Mouse (Mus musculus): Measurements from ENCODE around the gene Plppr1.
"Not testable (repeated sequence)": the region's sequence is repeated elsewhere in the genome, so short reads cannot be mapped to it uniquely, and the experiment has no call there.

Gene Plppr1

DNA sequence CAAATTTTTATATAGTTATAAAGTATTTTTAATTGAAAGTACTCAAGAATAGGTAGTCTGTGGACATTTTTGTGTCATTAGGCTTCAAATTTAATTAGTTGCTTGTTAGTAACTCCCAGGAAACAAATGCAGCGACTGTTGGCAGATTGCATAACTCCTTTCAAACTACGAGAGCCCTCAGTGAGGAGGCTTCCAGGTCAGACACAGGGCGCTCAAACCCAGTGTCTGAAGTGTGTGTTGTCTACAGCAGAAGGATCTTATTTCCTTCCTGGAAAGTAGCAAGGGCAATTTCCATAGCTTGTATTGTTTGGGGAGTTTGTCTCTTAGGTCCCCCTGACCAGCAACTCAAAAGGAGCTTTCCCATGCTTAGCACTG is 173.9 kb downstream of the Plppr1 start:
- DNase-seq (ENCODE audit: low spot score) = no peak

GRCm38 (mm10) chr4:49238111-49238510 is 179.0 kb downstream of the Plppr1 start:
- no peak for DNase-seq (ENCODE audit: low spot score)

DNA sequence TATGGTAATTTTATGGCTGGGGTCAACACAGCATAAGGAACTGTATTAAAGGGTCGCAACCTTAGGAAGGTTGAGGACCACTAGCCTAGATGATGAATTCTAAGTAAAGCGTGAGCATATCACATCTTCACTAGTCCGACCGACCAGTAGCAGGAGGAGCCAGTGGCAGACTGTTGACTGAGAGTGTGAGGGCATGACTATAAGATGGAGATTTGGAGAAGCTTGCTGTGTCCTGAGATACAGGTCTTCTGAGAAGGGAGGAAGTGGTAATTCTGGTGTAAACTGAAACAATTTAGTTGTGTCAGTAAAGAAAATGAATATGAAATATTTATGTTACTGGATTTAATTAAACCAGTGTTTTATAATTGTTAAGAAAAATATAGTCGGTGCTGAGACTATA is 180.4 kb downstream of the Plppr1 start:
- DNase-seq (ENCODE audit: low spot score) = no peak

DNA sequence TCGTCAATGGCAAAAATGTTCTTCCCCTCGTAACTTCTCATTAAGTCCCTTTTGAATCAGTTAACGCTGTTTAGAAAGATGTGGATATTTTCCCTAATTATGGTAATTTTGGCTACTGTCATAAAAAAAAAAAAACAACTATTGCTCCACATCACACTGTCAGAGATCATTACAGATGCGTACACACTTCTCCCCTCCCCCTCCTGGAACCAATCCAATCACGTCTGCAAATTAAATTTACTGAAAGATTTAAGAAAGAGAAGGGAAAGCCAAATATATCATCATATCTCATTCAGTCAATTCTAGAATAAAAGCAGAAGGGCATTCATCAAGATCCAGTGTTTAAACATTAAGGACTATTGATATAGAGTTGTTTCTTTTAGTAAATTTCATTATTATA is 185.7 kb downstream of the Plppr1 start:
- no peak for DNase-seq (ENCODE audit: low spot score)

GRCm38 (mm10) chr4:49245274-49245673 is 186.2 kb downstream of the Plppr1 start:
- DNase-seq (ENCODE audit: low spot score) = no peak

DNA sequence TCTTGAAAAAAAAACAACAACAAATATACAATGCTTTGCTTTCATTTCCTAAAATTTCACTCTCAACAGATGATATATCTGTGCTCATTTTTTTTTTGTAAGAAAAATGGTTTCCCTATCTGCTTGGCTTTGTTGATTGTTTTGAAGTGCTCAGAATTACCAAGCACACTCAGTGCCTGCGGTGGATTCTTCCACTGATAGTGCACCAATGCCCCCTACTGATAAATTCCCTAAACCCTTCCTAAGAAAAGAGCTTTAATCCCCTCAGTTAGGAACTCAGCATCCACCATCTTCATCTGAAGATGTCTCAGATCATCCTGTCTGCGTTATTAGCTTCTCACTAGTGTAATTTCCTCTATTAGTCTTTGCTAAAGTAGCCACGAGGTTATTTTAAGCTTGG is 192.2 kb downstream of the Plppr1 start:
- DNase-seq (ENCODE audit: low spot score) = no peak

DNA sequence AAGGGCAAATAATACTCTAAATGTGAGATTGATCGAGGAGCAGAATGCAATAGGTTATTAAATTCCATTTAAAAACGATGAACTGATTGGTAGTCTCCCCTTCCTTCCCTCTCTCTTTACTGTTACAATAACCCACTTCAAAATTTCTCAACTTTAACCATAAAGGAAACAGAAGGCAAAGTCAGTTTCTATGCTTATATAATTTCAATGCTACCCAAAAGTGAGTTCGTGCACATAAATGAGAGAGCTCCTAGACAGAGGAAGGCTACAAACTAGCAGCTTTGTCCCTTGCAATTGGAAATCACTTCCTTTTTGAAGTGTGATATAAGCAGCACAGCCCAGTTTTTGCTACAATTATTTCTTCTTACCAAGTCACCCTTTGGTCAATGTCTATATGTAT is 193.1 kb downstream of the Plppr1 start:
- DNase-seq (ENCODE audit: low spot score) = no peak

DNA sequence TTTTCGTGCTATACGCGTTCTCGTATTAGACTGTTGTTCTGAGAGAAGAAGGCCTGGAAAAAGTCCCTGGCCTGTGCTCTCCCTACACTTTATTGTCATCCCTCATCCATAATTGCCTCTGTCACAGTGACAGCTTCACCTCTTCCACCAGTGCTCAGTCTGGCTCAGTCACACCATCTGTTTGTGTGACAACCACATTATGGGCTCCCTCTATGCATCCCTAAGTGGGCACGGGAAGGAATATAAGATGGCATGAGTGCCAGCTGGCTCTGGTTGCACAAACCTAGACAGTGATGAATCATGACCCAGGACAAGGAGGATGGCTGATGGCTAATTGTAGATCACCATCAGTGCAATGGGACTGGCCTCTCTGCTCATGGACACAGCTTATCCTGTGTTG is 219.4 kb downstream of the Plppr1 start:
- DNase-seq (ENCODE audit: low spot score) = no peak

DNA sequence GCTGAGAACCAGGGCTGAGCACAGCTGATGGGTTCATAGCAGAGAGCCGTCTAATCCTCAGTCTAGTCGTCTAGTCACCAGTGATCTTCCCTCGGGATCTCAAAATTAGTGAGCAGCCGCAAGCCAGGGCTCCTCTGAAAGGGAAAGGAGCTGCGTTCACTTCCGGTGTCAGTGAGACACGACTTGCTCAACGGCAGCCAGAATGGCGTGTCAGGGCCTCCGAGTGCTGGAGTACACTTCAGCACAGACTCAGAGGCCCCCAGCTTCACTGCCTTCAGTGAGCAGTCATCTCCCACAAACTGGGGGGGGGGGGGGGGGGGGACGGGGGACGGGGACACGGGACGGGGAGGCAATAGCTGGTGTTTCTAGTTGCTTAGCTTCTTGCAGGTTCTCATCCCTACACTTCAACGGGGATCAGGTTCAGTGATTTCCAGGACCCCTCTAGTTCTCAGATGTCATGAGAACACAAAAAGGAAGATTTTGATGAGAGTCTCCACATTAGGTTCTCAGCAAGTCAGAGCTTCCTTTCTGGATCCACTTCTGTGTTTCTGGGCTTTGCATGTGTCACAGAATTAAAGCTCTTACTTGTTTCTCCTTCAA is 225.7 kb downstream of the Plppr1 start:
- no peak for DNase-seq (ENCODE audit: low spot score)

DNA sequence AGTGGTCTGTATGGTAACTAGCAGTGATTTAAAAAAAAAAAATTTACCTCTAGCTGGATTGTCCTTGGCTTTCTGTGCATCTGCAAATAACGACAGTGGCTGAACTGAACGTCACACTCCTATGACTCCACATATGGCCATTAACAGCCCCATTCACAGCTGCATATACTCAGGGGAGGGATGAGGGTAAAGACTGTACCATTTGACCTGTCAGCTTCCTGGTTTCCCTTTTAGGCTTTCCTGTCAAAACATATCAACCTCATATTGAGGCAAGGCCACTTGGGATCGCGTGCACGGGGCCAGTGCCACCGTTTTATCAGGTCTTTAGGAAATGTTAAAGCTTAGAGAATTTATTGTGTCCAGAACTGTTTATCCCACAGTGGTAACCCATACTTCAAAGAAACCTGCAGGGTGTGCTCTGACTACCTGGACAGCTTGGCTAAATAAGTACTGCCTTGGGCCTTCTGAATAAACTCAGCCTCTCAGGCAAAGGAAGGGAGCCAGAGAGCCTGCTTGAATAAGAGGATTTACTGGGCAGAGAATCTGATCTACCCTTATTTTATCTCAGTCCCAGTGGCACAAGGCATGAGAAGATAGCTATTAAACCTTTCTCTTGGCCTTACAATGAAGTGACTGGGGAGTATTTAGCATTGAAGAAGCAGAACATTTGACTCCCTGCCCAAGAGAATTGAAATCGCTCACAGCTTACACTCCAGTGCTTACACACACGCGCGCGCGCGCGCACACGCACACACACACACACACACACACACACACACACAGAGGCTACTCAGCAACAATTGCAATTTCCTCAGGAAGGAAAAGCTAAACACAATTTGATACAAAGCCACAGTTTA is 226.5 kb downstream of the Plppr1 start:
- DNase-seq (ENCODE audit: low spot score) = no peak

GRCm38 (mm10) chr4:49286197-49286492 is 227.1 kb downstream of the Plppr1 start:
- no peak for DNase-seq (ENCODE audit: low spot score)

GRCm38 (mm10) chr4:49296434-49296833 is 237.4 kb downstream of the Plppr1 start:
- DNase-seq (ENCODE audit: low spot score) = no peak

DNA sequence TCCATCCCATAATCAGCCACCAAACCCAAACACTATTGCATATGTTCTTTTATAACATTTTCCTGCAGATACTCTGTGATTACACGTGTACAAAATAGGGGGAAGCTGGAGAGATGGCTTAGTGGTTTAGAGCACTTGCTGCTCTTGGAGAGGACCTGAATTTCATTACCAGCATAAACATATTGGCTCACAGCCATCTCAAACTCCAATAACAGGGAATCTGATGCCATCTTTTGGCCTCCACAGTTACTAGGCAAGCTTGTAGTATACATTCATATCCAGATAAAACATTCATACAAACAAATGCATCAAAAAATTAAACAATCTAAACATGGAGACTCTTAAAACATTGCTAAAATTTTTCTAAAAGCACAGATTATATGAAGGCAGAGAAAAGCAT is 240.5 kb downstream of the Plppr1 start:
- DNase-seq (ENCODE audit: low spot score) = no peak

DNA sequence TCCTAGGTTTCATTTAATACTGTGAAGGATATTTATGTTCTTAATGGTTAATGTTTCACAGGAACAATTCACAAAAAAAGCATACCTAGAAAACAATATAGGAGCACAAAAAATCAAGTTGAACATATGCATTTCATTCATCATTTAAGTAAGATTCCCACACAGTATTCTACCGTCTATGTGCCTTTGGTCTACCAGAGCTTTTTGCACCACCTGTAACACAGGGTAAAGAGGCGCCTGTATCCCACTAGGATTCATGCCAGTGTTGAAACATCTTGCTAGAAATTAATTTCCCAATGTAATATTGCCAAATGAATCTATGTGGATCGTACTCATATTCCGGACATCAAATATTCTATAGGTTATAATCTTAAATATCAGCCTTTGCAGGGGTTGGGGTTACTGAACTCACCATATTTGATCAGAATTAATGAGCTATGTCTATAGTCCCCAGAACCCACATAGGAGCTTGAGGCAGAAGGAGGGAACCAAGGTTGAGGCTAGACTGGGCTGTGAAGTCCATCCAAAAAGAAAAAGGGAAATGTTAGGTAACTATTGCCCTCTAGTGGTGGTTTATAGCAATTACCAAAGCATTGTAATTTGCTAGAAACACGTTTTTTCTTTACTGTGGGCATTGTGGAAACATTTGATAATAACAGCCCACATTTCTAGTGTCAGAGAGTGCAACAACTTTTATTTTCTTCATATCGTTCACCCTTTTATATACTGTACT is 263.0 kb downstream of the Plppr1 start:
- no peak for DNase-seq (ENCODE audit: low spot score)

GRCm38 (mm10) chr4:49337949-49338348 is 278.9 kb downstream of the Plppr1 start:
- DNase-seq (ENCODE audit: low spot score) = not testable (repeated sequence)

DNA sequence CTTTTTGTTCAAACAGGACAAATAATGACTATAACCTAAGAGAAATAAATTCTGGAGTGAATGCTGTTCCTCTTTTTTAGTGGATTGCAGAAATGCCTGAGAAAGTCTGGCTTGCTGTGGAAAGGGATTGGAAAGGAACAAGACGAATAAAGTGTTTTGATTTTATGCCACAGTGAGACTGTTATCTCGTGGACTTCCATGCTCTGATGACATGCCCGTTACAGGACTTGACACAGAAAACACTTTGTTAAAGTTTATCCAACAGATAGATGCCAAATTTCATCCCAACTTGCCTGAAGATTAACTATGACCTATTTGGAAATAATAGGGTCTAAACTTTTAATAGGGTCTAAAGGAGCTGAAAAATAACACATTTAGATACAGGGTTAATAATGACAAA is 281.0 kb downstream of the Plppr1 start:
- DNase-seq (ENCODE audit: low spot score) = not testable (repeated sequence)

DNA sequence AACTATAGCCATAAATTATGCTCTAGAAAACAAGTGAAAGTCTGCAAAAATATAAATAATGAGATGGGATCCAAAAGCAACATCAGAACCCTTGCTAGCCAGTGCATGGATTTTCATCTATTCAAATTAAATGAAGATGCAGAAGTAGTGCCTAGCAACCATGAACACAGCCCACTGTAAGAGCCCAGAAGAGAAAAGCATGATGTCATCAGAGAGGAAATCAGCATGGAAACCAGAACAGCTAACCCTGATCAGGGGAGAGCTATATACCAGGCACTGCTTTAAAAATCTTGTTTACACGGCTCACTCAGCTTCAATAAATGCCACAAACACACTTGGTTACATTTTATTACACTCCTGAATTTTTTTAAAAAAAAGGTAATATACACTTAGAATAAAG is 288.9 kb downstream of the Plppr1 start:
- not testable (repeated sequence) for DNase-seq (ENCODE audit: low spot score)

DNA sequence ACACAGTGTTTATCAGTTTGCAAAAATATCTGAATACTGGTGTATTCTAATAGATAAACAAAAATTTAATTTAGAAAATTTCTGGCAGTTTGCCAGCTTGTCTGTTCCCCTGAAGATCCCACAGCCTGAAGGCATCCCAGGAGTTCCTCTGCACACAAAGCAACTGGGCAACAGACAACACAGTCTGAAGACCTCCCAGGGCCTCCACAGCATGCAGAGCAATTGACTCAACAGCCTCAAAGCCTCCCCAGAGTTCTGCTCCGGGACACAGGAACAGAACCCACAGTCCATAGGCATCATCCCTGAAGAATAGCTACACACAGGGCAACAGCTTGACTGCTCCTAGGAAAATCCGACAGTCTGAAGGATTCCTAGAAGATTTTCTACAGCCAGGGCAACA is 289.6 kb downstream of the Plppr1 start:
- DNase-seq (ENCODE audit: low spot score) = no peak

- DNase-seq (ENCODE audit: low spot score) = no peak
Measured at GRCm38 (mm10) chr4:49350470-49350869, 291.4 kb downstream of the Plppr1 start.

- DNase-seq (ENCODE audit: low spot score) = no peak
Measured at GRCm38 (mm10) chr4:49357097-49357496, 298.0 kb downstream of the Plppr1 start.

GRCm38 (mm10) chr4:49368046-49368445 is 309.0 kb downstream of the Plppr1 start:
- not testable (repeated sequence) for DNase-seq (ENCODE audit: low spot score)

DNA sequence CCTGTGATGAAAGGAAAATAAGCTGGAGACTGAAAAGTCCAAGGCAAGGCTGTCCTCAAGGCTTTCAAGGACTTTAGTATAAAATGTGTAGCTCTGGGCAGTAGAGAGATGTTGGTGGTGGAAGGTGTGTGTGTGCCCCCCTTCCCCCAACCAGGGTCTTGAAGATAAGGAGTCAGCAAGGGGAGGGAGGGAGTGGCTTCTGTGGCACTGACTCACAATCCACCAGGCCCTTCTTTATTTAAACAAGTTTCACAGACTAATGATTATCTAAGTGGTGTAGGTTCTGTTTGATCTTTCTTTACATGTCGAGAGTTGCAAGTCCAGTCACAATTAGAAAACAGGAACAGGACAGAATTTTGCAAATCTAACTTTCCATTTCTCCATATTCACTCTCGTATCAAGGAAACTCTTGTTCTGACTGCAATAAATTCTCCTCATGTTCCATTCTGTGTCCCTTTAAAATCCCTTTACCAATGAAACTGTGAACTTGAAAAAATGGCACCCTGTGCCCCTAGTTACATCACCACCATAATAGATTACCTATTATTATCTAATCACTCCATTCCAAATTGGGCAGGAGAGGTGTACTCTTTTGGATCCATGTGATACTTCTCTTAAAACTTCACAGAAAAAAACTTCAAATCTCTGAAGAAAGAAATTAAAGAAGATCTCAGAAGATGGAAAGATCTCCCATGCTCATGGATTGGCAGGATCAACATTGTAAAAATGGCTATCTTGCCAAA is 324.7 kb downstream of the Plppr1 start:
- DNase-seq (ENCODE audit: low spot score) = not testable (repeated sequence)

- DNase-seq (ENCODE audit: low spot score) = no peak
Measured at GRCm38 (mm10) chr4:49386873-49387272, 327.8 kb downstream of the Plppr1 start.
